Mouse (Mus musculus): ENCODE data around the gene Ndufv1. TPM values are rescaled to one million over a fixed set of nuclear protein-coding genes. Genes with fewer than 3 reads are reported as not detected.

Ndufv1 gene
- polyA plus RNA-seq, 1 experiment: 170 TPM

DNA sequence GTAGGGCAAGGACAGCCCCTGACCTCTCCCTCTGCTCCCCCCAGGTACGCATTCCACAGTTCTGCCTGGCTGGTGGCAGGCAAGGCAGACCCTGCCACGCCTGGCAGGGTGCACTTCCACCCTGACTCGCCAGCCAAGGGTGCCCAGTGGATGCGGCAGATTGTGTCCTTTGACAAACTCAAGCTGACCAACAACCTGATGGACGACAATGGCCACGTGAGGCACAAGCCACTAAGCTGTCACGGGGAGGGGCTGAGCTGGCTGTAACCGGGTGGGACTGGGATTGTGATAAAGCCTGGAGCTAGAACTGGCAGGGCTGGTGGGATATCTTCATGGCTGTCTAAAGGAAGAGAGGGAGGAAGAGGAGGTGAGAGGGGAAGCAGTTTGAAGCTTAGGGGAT is 15.4 kb downstream of the Ndufv1 start:
- H3K36me3 ChIP-seq (ENCODE audit: control insufficient read depth, insufficient read depth, low read length): no peaks in the 10 kb centered on the region
- H3K4me1 ChIP-seq (ENCODE audit: control insufficient read depth, insufficient read depth, insufficient read length, low read length): peaks cover 32% of the 10 kb centered on the region
- H3K27me3 ChIP-seq (ENCODE audit: control insufficient read depth, insufficient read depth, low read length): no peaks in the 10 kb centered on the region
- no peak for TF ChIP-seq CTCF (IDR thresholded peaks at IDR 0.05; ENCODE audit: extremely low read depth, insufficient read length, insufficient replicate concordance, low read depth, low read length)
- no peak for TF ChIP-seq POLR2A (IDR thresholded peaks at IDR 0.05; ENCODE audit: low read depth, low read length)
- H3K4me3 ChIP-seq (ENCODE audit: low read depth, low read length): no peak overlapping the region
- peak overlapping the region; percentile 29; the same call in 1 of the 2 replicates for H3K27ac ChIP-seq (ENCODE audit: insufficient read depth, low read depth, low read length)
- 47% methylated on average over 8 of the region's 8 CpGs for WGBS

GRCm38 (mm10) chr19:3996747-3997146 is 15.9 kb downstream of the Ndufv1 start:
- Histone ChIP-seq H3K4me1 (ENCODE audit: control insufficient read depth, insufficient read depth, insufficient read length, low read length) (peaks cover 27% of the 10 kb centered on the region), H3K36me3 (ENCODE audit: control insufficient read depth, insufficient read depth, low read length) (no peaks in the 10 kb centered on the region), H3K27me3 (ENCODE audit: control insufficient read depth, insufficient read depth, low read length) (no peaks in the 10 kb centered on the region), H3K27ac (ENCODE audit: insufficient read depth, low read depth, low read length) (peak overlapping the region; percentile 29; the same call in 1 of the 2 replicates), H3K4me3 (ENCODE audit: low read depth, low read length) (no peak overlapping the region)
- WGBS: 55% methylated on average over 8 of the region's 8 CpGs
- TF ChIP-seq POLR2A (IDR thresholded peaks at IDR 0.05; ENCODE audit: low read depth, low read length) (no peak), CTCF (IDR thresholded peaks at IDR 0.05; ENCODE audit: extremely low read depth, insufficient read length, insufficient replicate concordance, low read depth, low read length) (no peak)

DNA sequence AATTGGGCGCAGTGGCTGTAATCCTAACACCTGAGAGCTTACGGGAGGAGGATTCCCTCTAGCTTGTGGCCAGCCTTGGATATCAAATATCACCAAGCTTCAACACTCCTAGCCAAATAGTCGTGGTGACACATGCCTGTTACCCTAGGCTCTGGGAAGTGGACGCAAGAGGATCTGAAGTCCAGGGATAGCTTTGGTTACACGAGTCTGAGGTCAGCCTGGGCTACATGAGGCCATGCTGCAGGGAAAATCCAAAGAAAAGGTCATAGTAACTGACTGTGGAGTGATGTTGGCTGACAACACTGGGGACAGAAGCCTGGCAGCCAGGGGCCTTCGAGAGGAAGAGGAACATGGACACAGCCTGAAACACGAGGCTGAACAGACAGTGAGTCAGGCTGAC is 16.5 kb downstream of the Ndufv1 start:
- Histone ChIP-seq H3K27me3 (ENCODE audit: control insufficient read depth, insufficient read depth, low read length) (no peaks in the 10 kb centered on the region), H3K27ac (ENCODE audit: insufficient read depth, low read depth, low read length) (no peak overlapping the region), H3K4me1 (ENCODE audit: control insufficient read depth, insufficient read depth, insufficient read length, low read length) (peaks cover 23% of the 10 kb centered on the region), H3K4me3 (ENCODE audit: low read depth, low read length) (no peak overlapping the region), H3K36me3 (ENCODE audit: control insufficient read depth, insufficient read depth, low read length) (no peaks in the 10 kb centered on the region)
- WGBS: 76% methylated on average over 7 of the region's 7 CpGs
- TF ChIP-seq POLR2A (IDR thresholded peaks at IDR 0.05; ENCODE audit: low read depth, low read length) (no peak), CTCF (IDR thresholded peaks at IDR 0.05; ENCODE audit: extremely low read depth, insufficient read length, insufficient replicate concordance, low read depth, low read length) (no peak)

DNA sequence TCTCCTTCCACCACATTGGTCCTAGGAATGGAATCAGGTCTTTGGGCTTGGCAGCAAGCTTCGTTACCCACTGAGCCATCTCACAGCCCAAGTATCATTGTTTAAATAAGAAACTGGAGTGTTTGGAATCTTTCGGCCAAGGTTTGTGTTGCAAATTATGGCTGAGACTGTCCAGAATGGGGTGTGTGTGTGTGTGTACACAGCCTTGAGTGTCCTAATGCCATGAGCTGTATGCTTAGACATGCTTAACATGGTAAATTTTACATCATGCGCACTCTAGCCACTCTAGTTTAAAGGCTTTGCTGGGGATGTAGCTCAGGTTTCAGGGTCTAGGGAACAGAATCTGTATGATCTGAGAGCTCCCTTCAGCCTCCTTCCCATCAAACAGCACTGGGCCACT is 17.1 kb downstream of the Ndufv1 start:
- peaks cover 20% of the 10 kb centered on the region for H3K4me1 ChIP-seq (ENCODE audit: control insufficient read depth, insufficient read depth, insufficient read length, low read length)
- H3K27me3 ChIP-seq (ENCODE audit: control insufficient read depth, insufficient read depth, low read length): no peaks in the 10 kb centered on the region
- 87% methylated on average over 3 of the region's 3 CpGs for WGBS
- TF ChIP-seq POLR2A (IDR thresholded peaks at IDR 0.05; ENCODE audit: low read depth, low read length) (no peak), CTCF (IDR thresholded peaks at IDR 0.05; ENCODE audit: extremely low read depth, insufficient read length, insufficient replicate concordance, low read depth, low read length) (no peak)
- H3K27ac ChIP-seq (ENCODE audit: insufficient read depth, low read depth, low read length): no peak overlapping the region
- no peaks in the 10 kb centered on the region for H3K36me3 ChIP-seq (ENCODE audit: control insufficient read depth, insufficient read depth, low read length)
- no peak overlapping the region for H3K4me3 ChIP-seq (ENCODE audit: low read depth, low read length)

DNA sequence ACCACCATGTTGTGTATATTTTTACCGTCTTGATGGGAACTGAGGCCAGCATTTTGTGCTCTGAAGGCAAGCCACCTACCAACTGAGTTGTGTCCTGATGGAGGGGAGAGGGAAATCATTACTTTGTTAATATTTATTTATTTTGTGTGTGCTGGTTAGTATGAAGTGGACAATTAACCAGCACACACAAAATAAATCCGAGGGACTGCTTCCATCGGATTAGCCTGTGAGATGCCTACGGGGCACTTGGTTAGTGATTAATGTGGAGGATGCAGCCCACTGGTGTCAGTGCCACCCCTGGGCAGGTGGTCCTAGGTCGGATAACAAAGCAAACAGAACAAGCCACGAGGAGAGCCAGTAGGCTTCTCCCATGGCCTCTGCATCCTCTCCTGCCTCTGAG is 17.7 kb downstream of the Ndufv1 start:
- 75% methylated on average over 6 of the region's 6 CpGs for WGBS
- peaks cover 20% of the 10 kb centered on the region for H3K4me1 ChIP-seq (ENCODE audit: control insufficient read depth, insufficient read depth, insufficient read length, low read length)
- no peak overlapping the region for H3K4me3 ChIP-seq (ENCODE audit: low read depth, low read length)
- no peak for TF ChIP-seq POLR2A (IDR thresholded peaks at IDR 0.05; ENCODE audit: low read depth, low read length)
- no peak for TF ChIP-seq CTCF (IDR thresholded peaks at IDR 0.05; ENCODE audit: extremely low read depth, insufficient read length, insufficient replicate concordance, low read depth, low read length)
- H3K36me3 ChIP-seq (ENCODE audit: control insufficient read depth, insufficient read depth, low read length): no peaks in the 10 kb centered on the region
- no peak overlapping the region for H3K27ac ChIP-seq (ENCODE audit: insufficient read depth, low read depth, low read length)
- H3K27me3 ChIP-seq (ENCODE audit: control insufficient read depth, insufficient read depth, low read length): no peaks in the 10 kb centered on the region

DNA sequence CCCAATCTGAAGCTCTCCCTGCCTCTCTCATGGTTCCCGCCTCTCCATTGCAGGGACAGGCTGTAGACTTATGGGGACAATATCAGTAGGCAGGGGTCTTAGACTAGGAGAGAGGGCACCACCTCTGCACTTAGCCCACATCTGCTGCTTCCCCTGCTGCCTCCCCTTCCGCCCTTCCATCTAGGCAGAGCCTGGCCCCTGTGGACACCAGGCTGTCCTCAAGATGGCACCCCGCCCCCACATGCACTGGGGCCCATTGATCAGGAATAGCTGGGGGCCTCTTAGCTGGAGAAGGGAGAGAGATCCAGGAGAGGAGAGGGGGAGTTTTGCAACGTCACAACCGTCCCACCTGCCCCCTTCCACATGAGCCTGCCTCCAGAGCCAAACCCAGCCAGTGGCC is 20.2 kb downstream of the Ndufv1 start, which contains the start of gene Tbx10:
Gene Tbx10, plus strand, starts transcription at position 337 of the 400 bp plus-strand sequence.
- Histone ChIP-seq H3K27me3 (ENCODE audit: control insufficient read depth, insufficient read depth, low read length) (no peaks in the 10 kb centered on the region), H3K27ac (ENCODE audit: insufficient read depth, low read depth, low read length) (no peak within 1 kb of the TSS), H3K36me3 (ENCODE audit: control insufficient read depth, insufficient read depth, low read length) (no peaks in the 10 kb centered on the region; the same call in 1 of the 2 replicates), H3K4me3 (ENCODE audit: low read depth, low read length) (no peak within 1 kb of the TSS), H3K4me1 (ENCODE audit: control insufficient read depth, insufficient read depth, insufficient read length, low read length) (peaks cover 9% of the 10 kb centered on the region)
- no peak for TF ChIP-seq CTCF (IDR thresholded peaks at IDR 0.05; ENCODE audit: extremely low read depth, insufficient read length, insufficient replicate concordance, low read depth, low read length)
- no peak for TF ChIP-seq POLR2A (IDR thresholded peaks at IDR 0.05; ENCODE audit: low read depth, low read length)
- 77% methylated on average over 5 of the region's 5 CpGs for WGBS

DNA sequence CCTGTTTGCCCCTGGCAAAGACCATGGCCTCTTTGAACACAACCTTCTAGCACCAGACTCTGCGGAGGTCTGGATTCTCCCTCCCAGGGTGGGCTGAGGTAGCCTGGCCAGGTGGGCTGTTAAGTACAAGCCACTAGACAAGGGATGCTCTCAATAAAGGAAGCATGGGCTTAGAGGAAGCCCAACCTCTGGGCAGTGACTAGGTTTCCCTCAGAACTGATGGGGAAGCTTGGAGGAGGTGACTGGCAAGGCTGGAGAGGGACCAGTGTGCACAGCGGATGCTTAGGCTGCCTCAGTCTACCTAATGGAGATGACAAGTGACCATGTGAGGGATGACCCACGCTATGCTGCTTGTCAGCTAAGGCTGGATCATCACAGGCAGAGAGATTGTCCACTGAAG is 20.6 kb downstream of the Ndufv1 start:
- no peaks in the 10 kb centered on the region; the same call in 1 of the 2 replicates for H3K36me3 ChIP-seq (ENCODE audit: control insufficient read depth, insufficient read depth, low read length)
- H3K27me3 ChIP-seq (ENCODE audit: control insufficient read depth, insufficient read depth, low read length): no peaks in the 10 kb centered on the region
- H3K4me1 ChIP-seq (ENCODE audit: control insufficient read depth, insufficient read depth, insufficient read length, low read length): peaks cover 7% of the 10 kb centered on the region
- no peak overlapping the region for H3K4me3 ChIP-seq (ENCODE audit: low read depth, low read length)
- no peak overlapping the region for H3K27ac ChIP-seq (ENCODE audit: insufficient read depth, low read depth, low read length)
- 91% methylated on average over 3 of the region's 3 CpGs for WGBS
- TF ChIP-seq CTCF (IDR thresholded peaks at IDR 0.05; ENCODE audit: extremely low read depth, insufficient read length, insufficient replicate concordance, low read depth, low read length): no peak
- no peak for TF ChIP-seq POLR2A (IDR thresholded peaks at IDR 0.05; ENCODE audit: low read depth, low read length)
